Mouse (Mus musculus) 416B (cell line): ENCODE data around the gene Cyp2w1.

Source experiments
- DNase-seq: peaks from one replicate; pipeline ENCODE4 v3.0.0; 2011; ENCODE audit warnings: low read depth

Gene Cyp2w1

DNA sequence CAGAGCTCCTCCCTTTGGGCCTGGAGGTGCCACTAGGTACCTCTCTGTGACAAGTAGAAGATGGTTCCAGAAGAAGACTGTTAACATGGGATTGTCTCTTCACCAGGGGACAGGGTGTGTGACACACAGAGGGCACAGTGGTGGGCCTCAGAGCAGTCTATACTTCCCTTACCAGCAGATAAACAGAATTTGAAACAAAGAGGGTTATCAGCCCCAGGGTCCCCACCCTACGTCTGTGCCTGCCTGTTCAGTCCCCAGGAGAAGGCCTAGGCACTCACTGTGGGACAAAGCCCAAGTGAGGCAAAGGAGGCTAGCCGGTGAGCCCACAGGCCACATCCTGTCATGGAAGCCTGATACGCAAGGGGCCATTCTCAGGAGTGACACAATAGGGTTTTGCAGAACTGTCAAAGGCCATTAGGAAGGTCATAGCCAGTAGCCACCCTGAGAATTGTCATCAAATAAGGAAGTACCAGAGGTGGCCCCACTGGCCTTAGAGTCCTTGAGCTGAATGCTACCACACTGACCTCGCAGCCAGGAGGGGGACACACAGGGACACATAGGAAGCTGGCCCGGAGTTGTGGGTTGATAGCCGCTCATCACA is 52.5 kb downstream of the Cyp2w1 start, which contains the start of gene C130050O18Rik:
Gene C130050O18Rik, plus strand, starts transcription at position 480 of the 601 bp plus-strand sequence.
- DNase-seq, result peak; percentile 89

DNA sequence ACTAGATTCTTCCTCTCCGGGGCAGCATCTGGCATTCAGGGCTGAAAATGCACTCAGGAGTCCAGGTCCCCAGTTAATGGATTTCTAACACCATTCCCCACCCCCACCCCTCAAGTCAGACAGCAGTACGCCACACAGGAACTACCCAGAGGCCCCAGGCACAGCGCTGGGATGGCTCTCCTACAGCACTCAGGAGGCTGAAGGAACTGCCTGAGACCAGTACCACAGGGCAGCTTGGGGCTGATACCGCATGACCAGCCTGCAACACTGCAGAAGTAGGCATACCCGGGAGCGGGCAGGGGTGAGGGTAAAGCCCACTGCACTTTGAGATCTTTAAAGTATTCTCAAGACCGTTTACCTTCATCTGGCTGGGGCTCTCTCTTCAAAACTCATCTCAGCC is 53.1 kb downstream of the Cyp2w1 start:
- DNase-seq, result peak; percentile 41

DNA sequence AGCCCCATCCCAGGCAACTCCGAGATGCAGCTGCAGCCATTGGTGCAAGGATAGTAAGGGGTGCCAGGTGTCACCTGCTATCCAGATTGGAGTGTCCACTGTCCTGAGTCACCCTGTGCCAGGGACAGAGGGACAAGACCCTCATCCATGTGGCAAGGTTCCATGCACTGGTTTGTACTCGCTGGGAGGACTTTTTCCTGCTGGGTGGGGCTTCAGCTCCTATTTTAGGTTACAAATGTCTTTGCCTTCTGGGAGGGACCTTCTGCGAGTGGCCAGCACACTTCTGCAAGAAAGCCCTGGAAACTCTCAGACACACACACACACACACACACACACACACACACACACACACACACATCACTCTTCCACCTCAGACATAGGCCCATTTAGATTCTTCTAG is 53.5 kb downstream of the Cyp2w1 start:
- DNase-seq, result no peak
